Mouse (Mus musculus) gastrocnemius, postnatal 10 days (tissue): ENCODE results near the gene Fam57b. TPM values are rescaled to one million over a fixed set of nuclear protein-coding genes. Genes with fewer than 3 reads are reported as not detected.

ENCODE experiments used
- DNase-seq: peaks from one replicate; pipeline ENCODE4 v3.0.0; 2021; ENCODE audit warnings: mixed read lengths
- total RNA-seq, 2 experiments: library from RNA; stranded (reverse); gene quantifications; 2 replicates each; pipeline ENCODE4 v1.2.3; 2021

Gene Fam57b
- total RNA-seq, 2 experiments from 2014 or later: 10.3 to 10.5 TPM

DNA sequence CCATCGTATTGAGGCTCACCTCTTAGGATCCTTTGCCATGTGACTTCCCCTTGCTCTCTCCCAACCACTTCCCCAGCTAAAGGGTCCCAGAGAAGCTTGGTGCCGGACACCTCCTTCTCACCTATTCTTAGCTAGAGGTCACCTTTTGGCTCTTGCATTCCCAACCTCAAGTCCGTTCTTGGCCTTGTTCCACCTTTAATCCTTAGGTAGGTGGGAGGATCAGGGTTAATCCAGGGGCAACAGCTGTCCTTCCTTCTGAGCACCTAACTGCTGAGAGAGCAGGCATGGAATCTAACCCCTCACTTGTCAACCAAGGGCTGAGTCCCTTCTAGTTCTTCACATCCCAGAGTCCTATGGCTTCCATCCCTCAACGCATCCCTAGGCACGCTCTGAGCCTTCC, 28.5 kb downstream of the Fam57b start:
- DNase-seq: no peak

DNA sequence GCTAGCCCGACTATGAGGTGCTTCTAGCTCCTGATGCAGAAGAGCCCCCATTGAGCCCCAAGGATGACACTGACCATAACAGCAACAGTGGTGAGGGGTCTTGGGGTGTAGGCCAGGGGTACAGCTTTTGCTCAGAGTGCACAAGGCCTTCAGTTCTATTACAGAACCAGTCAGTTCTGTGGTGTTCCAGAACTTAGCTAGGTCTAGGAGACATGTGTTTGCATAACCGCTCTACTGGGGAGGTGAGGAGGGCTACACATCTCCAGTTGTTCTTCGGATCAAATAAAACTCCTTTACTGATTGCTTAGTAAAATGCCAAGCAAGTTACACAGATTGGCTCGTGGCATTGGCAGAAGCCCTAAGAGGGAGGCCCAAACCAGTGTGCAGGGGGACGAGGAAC, 34.1 kb downstream of the Fam57b start, which contains the start of gene 4930451I11Rik:
4930451I11Rik (minus strand) TSS at position 101 of the 400 bp plus-strand sequence.
- DNase-seq: no peak

DNA sequence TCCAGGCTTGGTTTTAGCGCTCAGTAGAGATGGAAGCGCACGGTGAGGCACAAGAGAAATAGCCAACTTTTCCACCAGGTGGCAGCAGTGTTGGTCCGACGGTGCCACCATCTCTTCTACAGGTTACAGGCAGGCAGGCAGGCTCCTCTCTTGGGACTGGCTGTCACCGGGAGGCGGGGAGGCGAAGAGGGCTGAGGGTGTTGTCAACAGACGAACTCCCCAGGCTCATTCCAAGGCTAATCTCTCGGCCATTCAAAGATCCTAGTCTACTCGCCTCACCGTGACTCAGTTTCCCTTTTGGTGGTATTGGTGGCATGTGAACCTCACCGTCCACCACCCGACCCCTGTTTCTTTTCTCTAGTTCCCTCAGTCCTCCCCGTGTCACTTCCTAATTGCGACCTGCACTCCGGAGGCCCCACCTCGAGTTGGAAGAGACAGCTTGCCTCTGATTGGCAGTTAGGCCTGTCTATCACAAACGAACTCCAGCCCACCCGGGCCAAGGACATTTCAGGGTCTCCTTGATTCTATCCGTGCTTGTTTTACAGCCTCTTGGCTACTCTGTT, 34.6 kb downstream of the Fam57b start:
- DNase-seq: peak; percentile 73

DNA sequence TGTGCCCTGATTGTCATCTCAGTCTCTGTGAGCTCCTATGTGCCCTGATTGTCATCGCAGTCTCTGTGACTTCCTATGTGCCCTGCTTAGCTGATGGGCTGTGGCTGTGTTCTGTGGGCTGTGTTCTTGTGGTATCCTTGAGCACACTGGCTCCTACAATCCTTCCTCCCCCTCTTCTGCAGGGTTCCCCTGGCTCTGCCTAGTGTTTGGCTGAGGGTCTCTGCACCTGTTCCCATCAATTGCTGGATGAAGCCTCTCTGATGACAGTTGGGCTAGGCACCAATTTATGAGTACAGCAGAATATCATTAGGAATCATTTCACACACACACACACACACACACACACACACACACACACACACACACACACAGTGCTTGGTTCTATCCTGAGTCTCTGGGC, 35.8 kb downstream of the Fam57b start:
- no peak for DNase-seq

DNA sequence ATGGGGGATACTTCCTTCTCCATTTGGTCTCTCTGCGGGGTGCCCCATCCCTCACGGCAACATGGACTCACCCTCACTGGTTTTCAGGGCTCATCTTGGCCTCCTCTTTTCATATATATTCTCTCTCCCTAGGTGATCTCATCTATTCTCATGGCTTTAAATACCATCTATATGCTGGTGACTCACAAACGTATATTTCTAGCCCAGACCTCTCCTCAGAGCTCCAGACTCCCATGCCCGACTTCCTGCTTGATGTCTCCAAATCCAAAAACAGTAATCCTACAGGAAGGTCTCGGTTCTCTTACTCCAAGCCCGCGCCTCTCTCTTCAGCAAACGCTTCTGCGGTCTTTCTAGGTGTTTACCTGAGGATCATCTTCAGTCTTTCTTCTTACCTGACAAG, 45.8 kb downstream of the Fam57b start:
- DNase-seq: no peak

DNA sequence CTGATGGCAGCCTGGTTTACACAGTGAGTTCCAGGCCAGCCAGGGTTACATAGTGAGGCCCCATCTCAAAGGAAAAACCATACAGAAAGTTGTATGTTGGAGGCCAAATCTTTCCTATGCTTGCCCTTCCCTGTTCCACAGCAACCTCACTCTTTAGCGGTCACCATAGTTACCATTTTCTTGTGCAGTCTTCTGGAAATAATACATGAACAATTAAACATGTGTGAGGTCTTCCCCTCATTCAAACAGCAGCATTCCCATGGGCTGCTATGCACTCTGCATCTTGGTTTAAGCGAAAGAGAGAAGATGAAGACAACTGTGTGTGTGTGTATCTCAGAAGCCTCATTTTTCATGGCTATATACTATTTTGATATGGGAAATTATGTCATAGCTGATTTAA, 48.0 kb downstream of the Fam57b start:
- DNase-seq: no peak

DNA sequence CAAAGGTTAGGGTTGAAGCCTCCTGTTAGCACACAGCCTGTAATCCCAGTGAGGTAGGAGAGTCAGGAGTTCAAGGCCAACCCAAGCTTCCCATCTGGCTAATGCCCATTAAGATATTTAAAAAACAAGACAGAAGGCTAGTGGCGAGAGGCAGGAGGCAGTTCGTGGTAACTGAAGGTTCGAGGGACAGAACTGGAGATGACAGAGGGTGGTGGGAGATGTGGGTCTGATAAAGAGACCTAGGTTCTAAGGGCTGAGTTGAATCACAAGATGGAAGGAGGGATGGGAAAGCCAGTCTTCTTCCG, 49.6 kb downstream of the Fam57b start, which contains the start of gene Doc2a:
Doc2a (plus strand) TSS at position 301 of the 305 bp plus-strand sequence.
- DNase-seq: no peak

DNA sequence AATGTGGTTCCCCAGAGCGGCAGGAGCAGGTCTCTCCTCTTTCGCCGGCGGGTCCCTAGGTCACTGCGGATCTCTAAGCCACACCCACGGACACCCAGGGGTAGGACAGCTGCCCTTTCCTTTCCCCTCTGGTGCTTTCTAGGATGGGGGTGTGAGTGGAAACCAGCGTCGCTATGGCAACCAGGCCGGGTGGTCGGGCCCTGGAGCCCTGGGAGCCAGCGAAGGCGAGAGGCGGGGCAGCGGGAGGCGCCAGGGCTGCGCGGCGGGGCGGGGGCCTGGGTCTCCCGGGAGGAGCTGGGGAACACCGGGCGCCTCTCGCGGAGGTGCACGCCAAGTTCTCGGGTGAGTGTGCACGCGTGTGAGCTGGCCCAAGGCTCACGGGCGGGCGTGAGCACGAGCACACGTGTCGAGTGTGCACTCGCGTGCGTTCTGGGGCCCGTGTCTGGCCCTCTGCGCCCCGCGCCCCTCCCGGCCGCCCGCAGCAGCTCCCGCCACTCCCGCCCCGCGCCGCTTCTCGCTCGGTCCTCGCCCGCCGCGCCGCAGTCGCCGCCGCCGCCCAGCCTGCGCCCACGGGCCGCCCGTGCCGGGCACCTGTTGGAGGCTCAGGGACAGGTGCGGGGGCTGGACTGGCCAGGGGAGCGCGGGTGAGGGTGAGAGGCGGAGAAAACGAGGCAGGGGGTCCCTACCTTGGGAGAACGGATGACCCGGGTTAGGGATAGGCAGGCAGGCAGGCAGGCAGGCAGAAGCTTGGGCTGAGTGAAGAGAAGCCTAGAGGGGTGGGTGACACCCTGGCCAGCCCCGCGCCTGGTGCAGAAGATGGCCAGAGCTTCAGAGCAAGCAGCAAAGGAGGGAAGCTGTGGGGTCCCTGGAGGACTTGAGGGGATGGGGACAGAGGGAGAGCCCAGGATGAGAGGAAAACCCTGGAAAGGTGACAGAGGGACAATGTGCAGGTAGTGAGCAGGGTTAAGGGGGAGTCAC, 50.2 kb downstream of the Fam57b start:
- DNase-seq: no peak

DNA sequence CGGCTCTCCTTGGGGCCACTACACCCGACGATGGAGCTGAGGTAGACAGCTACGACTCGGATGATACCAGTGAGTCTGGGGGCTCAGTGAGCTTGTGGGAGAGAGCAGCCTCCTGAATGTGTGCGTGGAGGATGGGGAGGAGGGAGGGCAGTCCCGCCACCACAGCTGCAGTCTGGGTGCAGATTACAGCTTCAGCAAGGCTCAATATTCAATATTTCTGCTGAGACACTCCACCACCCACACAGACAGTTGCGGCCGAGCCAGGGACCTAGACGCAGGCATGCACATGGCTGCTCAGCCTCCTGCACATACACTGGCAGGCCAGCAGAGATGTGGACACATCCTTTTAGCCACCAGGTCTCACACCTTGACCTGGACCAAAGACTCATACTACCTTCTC, 51.3 kb downstream of the Fam57b start:
- no peak for DNase-seq

DNA sequence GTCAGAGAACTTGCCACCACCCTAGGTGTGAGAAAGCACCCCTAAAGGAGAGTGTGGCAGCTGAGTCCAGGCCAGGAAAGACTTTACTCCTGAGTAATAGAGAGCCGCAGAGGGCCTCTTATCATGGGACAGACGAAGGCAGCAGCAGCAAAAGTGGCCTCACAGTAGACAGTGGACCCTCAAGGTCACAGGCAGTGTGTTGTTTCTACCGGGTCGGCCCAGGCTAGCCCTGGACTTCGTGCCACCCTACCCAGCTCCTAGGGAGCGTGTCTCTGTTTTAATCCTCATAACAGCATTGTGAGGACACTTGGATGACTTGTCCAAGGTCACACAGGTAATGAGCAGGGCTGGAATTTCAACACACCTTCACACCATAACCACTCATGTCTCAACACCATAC, 52.7 kb downstream of the Fam57b start:
- DNase-seq: no peak

DNA sequence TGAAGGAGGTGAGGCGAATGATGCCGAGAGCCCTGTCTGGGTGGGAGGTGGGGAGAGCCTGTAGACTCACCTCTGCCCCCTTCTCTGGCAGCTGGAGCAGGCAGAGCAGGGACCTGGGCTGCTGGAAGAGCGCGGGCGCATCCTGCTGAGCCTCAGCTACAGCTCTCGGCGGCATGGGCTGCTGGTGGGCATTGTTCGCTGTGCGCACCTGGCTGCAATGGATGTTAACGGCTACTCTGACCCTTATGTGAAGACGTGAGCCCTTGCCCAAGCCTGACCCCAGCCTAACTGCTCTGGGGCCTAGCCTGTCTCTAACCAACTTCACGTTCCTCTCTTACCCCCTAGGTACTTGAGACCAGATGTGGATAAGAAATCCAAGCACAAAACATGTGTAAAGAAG, 53.7 kb downstream of the Fam57b start:
- no peak for DNase-seq

DNA sequence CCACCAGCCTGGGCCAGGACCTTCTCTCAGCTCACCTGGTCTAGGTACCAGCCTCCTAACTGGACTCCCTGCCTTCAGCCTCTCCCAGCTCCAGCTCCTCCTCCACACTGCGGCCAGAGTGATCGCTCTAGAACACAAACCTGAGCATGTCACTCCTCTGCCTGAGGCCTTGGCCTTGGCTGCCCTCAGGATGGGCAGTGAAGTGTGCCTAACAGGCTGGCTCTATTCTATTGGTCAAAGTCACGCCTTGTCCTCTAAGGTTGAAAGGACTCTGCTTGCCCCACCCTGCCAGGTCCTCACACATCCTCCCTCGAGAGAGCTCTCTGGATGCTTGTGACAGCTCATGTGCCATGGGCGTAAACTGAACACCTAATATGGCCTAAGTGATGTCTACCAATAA, 56.0 kb downstream of the Fam57b start:
- no peak for DNase-seq

DNA sequence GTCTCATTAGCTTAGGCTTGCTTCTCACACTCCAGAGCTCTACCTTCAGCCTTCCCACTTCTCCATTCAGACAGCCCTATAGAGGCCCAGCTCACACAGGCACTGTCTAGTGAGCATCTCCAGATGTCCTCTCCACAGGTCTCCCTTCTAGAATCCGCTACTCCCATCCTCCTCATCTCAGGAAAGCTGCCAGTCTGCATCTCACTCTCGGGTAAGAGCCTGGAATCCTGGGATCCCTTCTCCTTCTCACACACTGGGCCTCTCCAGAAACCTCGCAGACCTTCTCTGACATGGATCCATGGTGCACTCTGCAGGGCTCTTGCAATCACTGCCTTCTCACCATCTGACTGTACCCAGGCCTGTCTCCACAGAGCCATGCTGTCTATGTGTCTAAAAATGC, 58.2 kb downstream of the Fam57b start:
- DNase-seq: no peak

DNA sequence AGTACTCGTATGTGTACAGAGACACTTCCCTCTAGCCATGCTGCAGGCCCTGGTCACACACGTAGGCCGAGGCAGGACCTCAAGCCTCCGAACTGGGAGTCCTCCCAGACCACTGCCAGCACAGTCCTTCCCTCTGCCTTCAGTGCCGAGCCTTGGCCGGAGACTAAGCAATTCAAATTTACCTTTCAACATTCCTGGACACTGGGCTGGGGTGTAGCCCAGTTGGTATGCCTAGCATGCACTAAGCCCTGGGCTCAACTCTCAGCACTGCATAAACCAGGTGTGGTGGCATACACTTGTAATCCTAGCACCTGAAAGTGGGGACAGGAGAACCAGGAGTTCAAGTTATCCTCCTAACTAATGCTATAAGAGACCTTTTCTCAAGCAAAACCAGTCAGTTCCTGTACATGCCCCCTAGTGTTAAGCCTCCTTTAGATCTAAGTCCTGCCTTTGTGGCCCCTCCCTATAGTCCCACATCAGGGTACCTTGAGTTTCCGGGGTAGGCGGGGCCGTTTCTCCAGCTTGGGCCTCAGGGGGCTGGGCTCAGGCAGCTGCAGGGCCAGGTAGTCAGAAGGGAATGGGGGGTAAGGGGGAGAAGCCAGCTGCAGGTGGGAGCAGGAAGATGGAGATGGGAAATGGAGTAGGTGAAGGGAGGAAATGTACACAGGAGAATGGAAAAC, 59.4 kb downstream of the Fam57b start:
- no peak for DNase-seq

DNA sequence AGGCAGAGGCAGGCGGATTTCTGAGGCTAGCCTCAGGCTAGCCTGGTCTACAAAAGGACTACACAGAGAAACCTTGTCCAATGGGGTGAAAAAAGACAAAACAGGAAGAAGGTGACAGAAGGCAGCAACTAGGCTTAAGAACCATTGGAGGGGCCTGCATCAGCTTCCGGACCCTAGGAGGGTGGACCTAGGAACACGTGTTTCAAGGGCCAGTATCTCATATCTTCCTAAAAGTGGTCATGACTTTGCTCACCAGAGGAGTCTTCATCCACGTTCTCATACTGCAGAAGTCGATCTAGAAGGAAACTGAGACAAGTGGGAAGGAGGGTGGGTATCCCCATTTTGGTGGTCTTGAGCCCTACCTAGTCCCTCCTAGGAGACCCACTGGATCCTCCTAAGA, 63.5 kb downstream of the Fam57b start:
- DNase-seq: no peak

DNA sequence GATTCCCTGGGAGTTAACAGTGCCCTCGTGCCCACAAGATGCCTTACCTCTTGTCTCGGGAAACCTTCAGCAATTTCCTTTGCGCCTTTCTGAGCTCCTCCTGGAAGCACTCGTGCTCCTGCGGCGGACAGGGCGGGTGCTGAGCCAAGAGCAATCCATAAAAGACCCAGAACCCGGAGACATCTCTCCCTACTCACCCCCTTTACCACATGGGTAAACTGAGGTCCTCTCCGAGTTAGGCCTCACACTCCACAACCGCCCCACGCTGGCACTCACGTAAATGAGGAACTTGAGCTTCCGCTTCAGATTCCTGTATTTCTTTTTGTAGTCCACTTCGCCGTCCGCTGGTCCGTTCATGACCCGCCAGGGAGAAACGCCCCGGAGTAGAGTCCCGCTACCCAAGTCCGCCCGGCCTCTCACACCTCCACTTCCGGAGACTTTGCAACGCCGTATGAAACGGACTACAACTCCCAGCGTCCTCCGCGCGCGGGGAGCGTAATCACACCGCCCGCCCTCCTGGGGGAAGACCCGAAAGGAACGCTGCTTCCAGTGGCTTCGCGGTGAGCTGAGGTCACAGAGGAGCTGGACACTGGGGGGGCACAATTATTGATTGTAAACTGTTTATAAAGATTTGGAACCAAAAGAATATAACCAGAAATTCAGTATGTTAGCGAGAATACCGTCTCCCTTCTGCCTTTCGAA, 64.1 kb downstream of the Fam57b start, which contains the start of gene Hirip3:
Hirip3 (plus strand) TSS at position 544 of the 702 bp plus-strand sequence.
- DNase-seq: peak; percentile 93

DNA sequence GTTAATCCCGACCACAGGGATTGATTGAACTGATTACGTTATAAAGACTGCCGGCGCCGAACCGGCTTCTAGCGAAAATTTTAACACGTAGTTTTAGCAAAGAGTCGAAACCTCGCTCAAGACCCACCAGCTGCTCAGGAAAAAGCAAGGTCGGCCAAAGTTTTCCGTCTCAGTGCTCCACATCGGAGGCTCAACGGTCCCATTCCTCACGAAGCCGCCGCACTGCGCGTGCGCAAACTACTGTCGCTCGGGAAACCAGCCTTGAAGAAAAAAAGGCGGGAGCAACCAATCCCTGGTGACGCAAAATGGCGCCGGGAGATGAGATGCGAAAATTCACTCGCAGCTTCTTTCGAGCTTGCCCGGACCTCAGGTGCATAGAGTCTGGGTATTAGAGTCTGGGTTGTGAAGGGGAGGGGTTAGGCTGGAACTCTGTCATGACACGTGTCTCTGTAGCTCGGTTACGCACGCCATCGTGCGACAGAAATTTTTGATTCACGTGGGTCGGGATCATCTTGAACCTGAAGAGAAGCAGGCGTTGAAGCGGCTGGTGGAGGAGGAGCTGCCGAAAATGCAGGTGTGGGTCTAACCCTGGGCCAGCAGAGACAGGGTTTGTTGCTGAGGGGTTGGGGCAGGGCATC, 64.8 kb downstream of the Fam57b start, which contains the start of gene Ino80e:
Ino80e (minus strand) TSS at position 231 of the 638 bp plus-strand sequence.
- DNase-seq: peak; percentile 96

DNA sequence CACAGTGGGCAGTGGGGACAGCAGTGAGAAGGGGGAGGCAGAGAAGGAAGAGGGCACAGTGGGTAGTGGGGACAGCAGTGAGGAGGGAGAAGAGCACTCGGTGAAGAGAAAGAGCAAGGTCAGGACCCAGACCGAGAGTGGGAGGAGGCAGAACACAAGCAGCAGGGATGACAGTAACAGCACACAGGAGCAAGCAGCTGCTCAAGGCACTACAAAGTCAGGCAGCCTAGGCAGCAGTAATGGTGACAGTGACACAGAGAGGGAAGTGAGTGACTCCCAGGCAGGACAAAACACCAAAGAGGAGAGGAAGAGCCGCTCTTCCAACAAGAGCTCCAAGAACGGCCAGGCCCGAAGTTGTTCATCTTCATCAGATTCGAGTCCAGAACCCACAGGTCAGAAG, 66.3 kb downstream of the Fam57b start:
- DNase-seq: no peak

DNA sequence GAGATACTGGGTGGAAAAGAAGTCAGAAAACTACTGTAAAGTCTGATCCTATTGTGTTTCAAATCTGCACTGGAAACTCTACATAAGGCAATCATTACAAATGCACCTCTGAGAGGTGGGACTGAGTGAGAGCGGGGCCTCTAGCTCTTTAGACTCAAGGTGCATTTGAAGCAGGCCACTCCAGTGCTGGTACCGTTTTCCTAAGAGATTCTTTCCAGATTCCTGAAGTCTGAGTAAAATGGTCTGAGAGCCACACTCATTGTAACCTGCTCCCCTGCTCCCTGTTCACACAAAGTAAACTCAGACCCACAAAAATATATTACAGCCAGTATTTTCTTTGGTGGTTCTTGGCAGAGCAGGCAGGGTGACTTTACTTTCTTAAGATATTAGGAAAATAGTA, 70.1 kb downstream of the Fam57b start:
- DNase-seq: no peak

DNA sequence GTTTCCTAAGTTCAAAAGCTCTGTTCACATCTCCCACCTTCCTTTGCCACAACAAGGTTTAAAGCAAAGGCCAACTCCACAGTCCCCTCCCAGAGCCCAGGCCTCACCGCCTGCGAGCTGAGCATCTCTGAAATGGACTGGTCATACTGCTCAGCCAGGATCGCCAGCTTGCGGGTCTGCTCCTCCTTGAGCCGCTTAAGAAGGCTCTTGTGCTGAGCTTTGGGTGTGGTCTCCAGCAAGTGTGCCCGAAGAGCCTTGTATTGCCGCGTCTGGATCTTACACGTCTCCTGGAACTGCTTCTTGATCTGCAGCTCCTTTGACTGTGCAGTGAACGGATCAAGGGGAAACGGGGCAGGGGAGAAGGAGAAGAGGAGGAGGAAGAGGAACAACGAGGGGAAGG, 70.5 kb downstream of the Fam57b start:
- no peak for DNase-seq

DNA sequence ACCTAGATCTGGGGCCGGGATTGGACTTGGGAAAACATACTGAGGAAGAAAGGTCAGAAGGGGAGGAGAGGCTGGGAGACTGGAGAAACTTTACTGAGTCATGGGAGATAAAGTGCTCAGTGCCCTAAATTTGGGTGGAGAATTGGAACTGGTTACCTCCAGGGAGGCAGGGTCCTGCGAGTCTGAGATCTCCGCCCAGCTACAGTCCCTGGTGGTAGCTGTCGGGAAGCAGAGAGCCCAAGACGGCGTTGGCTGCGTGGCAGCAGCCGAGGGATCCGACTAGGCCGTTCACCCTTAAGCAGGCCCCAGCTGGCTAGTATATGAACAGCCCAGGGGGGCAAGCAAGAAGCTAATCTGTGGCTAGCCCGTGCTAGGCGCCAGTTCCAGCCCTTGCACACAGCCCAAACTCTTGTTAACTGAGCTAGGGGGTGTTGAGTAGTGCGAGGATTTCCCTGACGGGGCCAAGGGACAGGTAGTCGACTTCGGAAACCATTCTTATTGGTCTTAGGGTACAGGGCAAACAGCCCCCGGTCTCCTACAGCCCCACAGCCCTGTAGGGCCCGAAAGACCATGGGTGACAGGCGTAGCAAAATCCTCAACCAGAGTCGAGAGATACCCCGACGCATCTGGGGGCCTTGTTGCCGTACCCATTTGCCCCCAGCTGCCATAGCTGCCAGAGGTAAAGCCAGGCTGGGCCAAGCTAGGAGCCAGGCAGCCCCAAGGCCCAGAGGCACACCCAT, 72.5 kb downstream of the Fam57b start:
- DNase-seq: no peak
